Mouse (Mus musculus) thymus, postnatal 10 days (tissue): ENCODE measurements at regions not wholly inside any gene's neighbourhood (a gene's known extent, or its start where the extent isn't known, plus 50 kb on each side); places are given as distances from the start of the nearest gene placed in this dataset.
A peak's percentile ranks its signal among the peaks of the same experiment; 100 is the strongest.

Source experiments
- DNase-seq, 2 experiments: peaks; one replicate each; pipeline ENCODE4 v3.0.0; 2021; ENCODE audit warnings: low spot score in 2 of 2

GRCm38 (mm10) chr10:125467503-125467902, 78.2 kb upstream of the Slc16a7 start:
- DNase-seq = no peak

DNA sequence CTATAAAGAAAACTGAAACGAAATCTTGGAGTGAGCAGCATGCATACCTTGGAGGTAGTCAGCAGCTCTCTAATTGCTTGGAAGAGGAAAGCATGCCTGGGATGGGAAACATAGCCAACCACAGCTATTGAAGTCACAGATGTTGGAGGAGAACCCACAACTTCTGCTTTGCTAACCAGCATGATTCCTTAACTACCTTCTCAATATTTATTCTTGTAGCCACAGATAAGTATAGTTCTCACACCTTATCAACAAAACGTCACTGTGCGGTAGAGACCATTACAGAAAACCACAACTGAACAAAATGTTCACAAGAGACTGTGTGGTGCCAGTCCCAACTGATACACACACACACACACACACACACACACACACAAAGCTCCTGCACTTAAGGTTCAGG, 99.1 kb upstream of the Slc16a7 start:
- no peak for DNase-seq

DNA sequence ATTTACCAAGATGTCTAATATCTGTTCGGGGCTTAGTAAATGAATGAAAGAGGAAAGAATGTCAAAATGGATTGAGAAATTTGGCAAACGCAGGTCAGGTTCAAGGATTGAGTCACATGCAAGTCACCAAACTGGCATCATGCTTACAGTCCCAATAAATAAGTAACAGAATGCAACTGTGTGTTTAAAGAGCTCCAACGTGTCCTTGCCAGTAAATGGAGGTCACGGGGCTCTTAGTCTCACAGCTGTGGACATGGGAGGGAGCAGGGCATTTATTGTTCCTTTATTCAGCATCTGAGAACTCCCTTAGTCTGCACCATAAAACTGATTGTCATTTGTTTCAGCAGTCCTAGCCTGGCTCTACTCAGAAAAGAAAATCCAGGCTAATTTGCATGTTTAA, 101.1 kb upstream of the Slc16a7 start:
- no peak for DNase-seq

DNA sequence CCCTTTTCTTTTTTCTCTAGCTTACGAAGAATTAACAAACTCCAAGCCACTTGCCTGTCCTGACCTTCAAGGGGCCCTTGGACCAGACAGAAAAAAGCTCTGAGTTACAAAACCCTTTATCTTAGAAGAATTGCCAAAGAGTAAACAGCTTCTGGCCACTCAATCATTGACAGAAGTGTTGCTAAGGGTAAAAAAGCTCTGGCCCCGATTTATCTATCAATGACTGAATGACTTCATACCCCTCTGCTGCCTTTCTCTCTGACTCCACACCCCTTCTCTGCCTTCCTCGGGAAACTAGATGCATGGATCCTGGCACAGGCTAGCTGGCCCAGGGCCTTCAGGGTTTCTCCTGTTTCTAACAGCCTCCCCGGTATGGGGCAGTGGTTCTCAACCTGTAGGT, 105.2 kb upstream of the Slc16a7 start:
- DNase-seq = no peak

GRCm38 (mm10) chr10:125498347-125498746, 109.1 kb upstream of the Slc16a7 start:
- DNase-seq = no peak

DNA sequence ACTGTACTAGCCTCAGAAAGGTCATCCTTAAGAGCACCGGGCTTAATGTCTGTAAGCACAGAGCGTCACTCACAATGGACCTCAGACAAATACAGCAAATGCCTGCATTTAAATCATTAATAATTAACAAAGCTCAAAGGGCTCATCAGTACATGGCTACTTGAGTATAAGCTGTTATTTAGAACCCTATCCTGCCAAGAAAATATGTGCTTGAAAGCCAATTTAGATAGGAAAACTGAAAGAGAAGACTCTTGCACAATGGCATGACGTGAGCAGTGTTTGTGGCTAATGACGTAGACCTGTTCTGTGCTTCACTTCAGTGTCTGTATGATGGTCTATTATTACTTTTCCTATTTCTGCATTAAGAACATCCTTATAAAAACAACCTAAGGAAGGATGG, 111.1 kb upstream of the Slc16a7 start:
- no peak for DNase-seq

- DNase-seq = no peak
Observed at GRCm38 (mm10) chr10:125515026-125515425, 125.8 kb upstream of the Slc16a7 start.

- no peak for DNase-seq
Observed at GRCm38 (mm10) chr10:125530876-125531275, 141.6 kb upstream of the Slc16a7 start.

DNA sequence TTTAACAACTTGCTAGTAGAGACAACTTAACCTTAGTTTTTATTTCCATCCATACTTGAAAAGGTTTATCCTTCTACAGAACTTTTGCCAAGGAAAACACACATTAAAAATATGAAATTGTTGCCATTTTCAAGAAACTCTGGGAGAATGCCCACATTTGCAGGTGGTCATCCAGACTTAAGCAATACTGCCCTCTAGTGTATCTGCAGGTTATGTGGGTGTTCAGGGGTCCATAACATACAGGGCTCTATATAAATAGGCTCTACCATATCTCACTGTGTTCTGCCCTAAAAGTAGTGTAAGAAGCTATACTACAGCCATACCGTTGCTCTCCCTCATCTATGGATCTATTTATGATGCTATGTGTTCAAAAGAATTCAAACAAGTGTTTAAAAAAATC, 149.1 kb upstream of the Slc16a7 start:
- peak in 1 of 2 experiments; percentile 10 for DNase-seq

- DNase-seq = no peak
Observed at GRCm38 (mm10) chr10:125586489-125587147, 197.4 kb upstream of the Slc16a7 start.

DNA sequence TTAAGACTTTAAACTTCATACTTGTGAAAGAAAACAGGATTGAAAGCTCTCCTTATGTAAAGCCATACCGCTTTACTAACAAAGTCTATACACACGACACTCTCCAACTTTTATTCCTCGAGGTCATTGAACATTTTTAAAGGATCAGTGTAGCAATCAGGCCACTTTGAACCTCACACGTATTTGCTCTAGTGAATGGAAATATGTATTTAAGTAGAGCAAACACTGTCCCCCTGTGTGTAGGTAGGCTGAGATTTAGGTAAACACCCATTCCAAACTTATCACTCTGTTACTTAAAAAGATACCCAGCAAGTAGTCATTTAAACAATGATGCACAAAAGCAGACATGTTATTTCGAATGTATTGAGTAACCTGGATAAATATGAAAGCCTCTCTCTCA, 203.7 kb upstream of the Slc16a7 start:
- no peak for DNase-seq

DNA sequence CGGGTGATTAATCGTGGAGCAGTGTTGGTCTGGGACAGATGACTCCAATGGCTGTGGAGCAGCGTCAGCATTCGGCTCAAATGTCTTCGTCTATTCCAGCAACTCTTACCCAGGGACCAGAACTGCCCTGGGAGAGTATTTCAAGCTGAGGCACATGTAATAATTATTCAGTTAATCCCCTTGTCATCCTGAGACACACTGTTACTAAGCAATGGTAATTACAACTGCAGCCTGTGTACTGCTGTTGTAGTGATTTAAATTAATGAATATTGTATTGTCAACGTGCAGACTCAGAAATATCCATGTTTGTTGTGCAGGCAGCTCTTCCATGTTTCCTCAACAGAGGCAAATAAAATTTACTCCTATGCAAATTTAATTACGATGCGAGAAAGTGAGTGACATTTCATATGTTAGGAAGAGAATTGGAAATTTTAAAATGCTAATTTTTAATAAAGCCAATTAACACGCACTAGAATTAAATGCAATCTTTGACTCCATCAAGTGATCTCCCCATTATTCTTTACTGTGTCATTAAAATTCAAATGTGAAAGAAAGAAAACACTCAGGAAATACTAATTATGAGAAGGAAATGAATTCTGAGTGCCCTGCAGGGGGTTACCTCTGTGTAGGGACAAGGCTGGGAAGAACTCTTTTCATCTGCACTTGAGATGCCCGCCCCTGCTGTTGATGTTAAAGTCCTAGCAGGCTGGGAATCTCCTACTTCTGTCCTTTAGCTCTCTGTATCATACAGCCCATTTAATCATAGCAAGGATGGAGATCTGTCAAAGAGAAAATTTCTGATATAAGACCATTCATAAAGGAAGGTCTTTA, 218.7 kb upstream of the Slc16a7 start:
- no peak for DNase-seq

DNA sequence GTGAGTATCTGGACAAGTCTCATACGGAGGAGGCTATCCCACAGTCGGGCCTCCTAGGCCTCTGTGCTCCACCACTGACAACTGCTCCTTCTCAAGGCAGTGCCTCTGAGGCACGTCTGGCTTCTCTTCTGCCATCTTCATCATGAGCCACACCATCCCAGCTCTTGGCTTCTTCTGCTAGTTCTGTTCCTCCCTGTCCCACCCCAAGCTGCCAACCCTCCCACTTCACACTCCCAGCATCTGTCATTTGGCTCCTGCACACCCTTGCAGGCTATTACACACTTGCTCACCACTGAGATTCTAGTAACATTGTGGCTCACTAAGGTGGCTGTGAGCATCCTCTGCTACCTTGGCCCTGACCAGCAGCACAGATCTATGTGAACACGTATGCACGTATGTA, 221.1 kb upstream of the Slc16a7 start:
- DNase-seq = no peak

GRCm38 (mm10) chr10:125612773-125613172, 223.5 kb upstream of the Slc16a7 start:
- DNase-seq = no peak

DNA sequence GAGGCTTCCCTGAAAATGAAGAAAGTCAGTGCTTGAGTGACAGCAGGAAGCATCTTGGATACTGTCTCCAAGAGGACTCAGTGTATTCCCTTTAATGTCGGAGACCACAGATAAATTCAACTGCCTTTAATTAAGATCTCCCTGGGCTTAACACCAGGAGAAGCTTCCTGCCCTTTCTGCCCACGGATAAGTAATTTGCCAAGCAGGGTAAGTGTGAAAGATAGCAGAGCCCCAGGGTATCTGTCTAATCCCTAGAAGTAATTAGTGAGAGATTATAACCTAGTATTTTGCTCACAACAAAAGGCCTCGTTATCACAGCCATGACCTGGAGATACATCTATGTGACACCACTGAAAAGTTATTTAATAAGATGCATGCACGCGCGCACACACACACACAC, 232.1 kb upstream of the Slc16a7 start:
- no peak for DNase-seq

DNA sequence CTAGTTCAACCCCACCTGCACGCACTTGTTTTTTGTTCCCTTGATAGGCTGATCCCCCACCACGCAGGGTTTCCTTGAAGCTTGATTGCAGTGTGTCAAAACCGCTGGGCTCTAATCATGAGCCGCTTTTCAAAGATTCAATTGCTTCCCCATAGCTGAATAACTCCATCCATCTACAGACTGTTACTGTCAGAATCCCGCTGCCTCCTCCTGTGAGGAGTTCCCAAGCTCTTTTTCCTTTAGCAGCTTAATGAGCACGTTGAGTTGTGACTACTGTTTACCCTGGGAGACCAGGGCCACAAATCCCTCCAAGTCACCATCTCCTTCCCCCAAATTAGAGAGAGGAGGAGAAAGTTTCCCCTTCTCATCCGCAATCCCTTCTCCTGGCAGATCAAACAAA, 234.6 kb upstream of the Slc16a7 start:
- no peak for DNase-seq

- no peak for DNase-seq
Observed at GRCm38 (mm10) chr10:125667906-125668305, 278.6 kb upstream of the Slc16a7 start.

- DNase-seq = no peak
Observed at GRCm38 (mm10) chr10:125673637-125674036, 284.4 kb upstream of the Slc16a7 start.

- DNase-seq = no peak
Observed at GRCm38 (mm10) chr10:125679644-125680043, 286.3 kb upstream of the Lrig3 start.

- no peak for DNase-seq
Observed at GRCm38 (mm10) chr10:125685130-125685529, 280.8 kb upstream of the Lrig3 start.

GRCm38 (mm10) chr10:125693505-125693904, 272.5 kb upstream of the Lrig3 start:
- no peak for DNase-seq

DNA sequence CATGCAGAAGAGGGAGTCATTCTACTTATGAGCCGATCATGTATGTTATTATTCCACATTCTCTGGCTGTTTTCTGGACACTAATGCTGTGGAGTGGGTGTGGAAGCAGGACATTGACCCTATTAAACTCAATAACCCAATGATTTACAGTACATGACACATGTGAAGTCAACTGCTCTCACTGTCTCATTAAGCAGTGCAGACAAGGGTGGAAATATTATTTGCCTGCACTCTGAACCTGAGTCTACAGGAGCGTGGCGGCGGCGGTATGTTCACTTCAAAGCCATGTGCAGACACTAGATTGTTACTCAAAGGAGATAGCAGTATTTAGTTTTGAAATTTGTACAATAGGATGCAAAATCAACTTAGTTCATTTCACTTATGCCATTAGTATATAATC, 269.8 kb upstream of the Lrig3 start:
- no peak for DNase-seq

DNA sequence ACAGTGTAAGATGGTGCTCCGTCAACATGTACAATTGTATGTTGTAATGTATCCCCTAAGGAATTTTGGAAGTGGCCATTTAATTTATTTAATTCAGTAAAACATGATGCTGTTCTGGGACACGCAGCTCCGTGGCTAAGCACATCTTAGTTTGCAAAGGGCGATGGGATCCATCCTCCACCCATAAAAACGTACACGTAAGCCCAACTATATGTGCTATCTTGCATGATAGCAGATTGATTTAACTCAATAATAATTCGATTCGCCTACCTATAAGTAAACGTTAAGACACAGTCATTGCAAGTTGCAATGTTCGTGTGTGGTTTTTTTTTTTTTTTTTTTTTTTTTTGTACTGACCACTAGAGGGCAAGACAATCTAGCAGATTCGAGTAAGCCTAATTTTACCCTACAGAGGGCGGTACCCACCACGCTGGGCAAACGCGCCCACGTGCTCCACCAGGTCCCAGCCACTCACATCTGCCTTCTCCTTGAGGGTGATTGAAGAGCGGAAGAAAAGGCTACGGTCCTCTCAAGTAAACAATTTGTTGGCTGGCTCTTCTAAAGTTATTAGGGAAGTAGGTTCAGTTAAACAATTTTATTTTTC, 240.8 kb upstream of the Lrig3 start:
- no peak for DNase-seq
